Mouse (Mus musculus): ENCODE measurements around the gene Zmat5.

The Zmat5 gene

GRCm38 (mm10) chr11:4737682-4738081, 33.2 kb downstream of the Zmat5 start:
- no peak for DNase-seq (ENCODE audit: low spot score)

DNA sequence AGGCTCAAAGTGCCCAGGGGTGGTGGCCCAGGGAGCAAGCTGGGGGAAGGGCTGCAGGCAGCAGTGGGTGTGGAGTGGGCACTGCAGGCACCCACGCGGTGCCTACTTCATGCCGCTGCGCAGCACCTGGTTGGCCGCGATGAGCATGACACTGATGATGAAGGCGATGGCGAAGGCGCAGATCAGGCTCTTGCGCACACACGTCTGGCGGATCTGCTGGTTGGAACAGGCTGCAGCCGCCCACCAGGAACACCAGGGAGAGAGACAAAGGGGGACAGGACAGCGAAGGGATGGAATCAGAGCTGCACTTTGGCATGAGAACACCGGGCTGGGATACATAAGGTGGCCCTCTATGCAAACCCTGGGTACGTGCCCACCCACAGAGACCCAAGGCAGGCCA, 34.2 kb downstream of the Zmat5 start:
- no peak for DNase-seq (ENCODE audit: low spot score)

DNA sequence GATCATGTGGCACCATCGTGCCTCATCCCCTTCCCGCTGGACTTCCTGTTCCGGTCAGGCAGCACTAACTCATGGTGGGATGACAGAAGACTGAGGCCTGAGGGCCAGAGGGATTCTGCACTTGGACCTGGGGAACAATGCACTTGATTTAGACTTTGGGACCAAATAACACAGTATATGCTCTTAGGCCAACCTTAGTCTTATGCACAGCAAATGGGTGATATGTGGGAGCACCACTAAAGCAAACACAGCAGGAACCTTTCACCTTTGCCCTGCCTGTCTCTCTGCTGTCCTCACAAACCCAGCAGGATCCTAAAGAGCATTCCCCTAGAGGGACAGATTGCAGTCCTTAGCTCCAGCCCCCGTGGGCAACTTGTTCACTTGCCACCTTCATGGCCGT, 36.3 kb downstream of the Zmat5 start:
- DNase-seq (ENCODE audit: low spot score) = no peak

DNA sequence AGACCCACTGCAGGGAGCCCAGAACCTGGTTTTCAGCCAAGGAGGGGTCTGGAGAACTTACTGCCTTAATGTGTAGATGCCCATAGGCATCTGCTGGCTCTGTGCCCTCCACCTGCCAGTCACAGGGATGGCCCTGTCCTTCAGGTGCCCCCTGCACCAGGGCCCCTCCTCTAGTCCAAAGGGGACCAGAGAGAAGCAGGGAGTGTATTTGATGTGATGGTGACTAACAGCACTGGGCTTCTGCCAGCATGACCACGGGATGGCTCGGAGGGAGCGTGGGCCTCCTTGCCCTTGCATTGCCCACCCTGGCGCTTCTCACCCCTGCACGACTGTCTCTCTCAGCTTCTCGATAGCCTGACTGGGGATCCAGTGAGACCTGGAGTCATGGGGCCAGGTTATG, 40.2 kb downstream of the Zmat5 start:
- no peak for DNase-seq (ENCODE audit: low spot score)

- DNase-seq (ENCODE audit: low spot score) = no peak
Measured at GRCm38 (mm10) chr11:4745969-4746368, 41.5 kb downstream of the Zmat5 start.

- no peak for DNase-seq (ENCODE audit: low spot score)
Measured at GRCm38 (mm10) chr11:4746733-4747132, 42.3 kb downstream of the Zmat5 start, which contains the start of gene Cabp7. Gene Cabp7, minus strand, starts transcription at chr11:4746778.

DNA sequence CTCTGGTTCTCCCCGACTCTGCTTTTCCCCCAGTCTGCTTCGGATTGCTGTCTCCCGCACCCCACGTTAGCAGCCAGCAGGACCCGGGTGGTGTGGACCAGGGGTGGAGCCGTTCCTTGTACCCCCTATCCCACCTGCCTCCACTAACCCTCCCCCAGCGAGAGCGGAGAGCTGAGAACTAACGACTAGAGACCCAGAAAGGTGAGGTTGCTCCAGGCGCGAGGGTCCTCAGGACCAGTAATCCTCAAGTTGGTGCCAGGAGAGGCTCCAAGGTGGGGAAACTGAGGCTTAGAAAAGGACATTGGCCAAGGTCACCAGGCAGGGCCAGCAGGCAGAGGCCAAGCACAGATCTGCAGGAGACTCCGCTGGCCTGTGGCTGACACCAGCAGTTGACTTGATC, 42.8 kb downstream of the Zmat5 start:
- DNase-seq (ENCODE audit: low spot score) = no peak

- DNase-seq (ENCODE audit: low spot score) = peak; percentile 84
Measured at GRCm38 (mm10) chr11:4750263-4750662, 45.8 kb downstream of the Zmat5 start.

DNA sequence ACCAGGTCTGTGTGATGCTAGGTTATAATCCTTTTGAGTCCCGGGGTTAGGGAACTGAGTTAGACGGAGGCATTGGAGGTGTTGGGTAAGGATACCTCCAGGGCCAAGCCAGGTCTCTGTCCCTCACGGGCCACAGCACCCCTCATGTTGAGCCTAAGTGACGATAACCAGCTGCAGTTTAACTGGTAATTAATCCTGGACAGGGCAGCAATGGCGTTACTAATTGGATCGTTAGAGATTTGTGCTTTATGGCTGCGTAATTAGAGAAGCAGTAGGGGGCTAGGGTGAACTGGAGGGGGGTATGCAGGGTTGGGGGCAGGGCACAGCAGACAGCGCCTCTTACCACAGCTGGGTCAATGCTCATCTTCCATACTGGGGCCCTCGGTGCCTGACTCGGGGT, 48.4 kb downstream of the Zmat5 start:
- no peak for DNase-seq (ENCODE audit: low spot score)

GRCm38 (mm10) chr11:4754036-4754435, 49.6 kb downstream of the Zmat5 start:
- no peak for DNase-seq (ENCODE audit: low spot score)

- no peak for DNase-seq (ENCODE audit: low spot score)
Measured at GRCm38 (mm10) chr11:4754867-4755266, 50.4 kb downstream of the Zmat5 start.

DNA sequence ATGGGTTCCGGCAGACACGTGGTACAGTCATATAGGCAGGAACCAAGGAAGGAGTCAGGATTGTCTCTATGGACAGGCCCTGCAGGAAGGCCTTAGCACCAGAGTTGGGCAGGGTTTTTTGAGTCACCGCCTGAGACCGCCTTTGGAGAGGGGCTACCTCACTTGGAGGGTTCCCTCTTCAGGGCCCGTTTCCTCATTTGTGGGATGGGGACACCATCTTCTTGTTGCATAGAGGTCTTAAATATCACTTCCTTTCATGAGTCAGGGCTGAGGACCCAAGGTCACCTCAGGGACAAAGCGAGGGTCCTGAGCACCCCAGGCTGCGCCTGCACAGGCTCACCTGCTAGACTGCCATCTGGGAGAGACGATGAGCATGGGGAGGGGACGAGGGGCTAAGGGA, 52.0 kb downstream of the Zmat5 start:
- no peak for DNase-seq (ENCODE audit: low spot score)

- no peak for DNase-seq (ENCODE audit: low spot score)
Measured at GRCm38 (mm10) chr11:4756984-4757788, 52.7 kb downstream of the Zmat5 start.

GRCm38 (mm10) chr11:4757789-4758158, 53.3 kb downstream of the Zmat5 start:
- DNase-seq (ENCODE audit: low spot score) = no peak

GRCm38 (mm10) chr11:4760438-4760837, 56.0 kb downstream of the Zmat5 start:
- no peak for DNase-seq (ENCODE audit: low spot score)

- DNase-seq (ENCODE audit: low spot score) = no peak
Measured at GRCm38 (mm10) chr11:4761991-4762390, 57.5 kb downstream of the Zmat5 start.

- DNase-seq (ENCODE audit: low spot score) = no peak
Measured at GRCm38 (mm10) chr11:4762511-4762910, 58.0 kb downstream of the Zmat5 start.

GRCm38 (mm10) chr11:4763631-4764030, 59.2 kb downstream of the Zmat5 start:
- no peak for DNase-seq (ENCODE audit: low spot score)

GRCm38 (mm10) chr11:4764476-4764875, 60.0 kb downstream of the Zmat5 start:
- DNase-seq (ENCODE audit: low spot score) = no peak

DNA sequence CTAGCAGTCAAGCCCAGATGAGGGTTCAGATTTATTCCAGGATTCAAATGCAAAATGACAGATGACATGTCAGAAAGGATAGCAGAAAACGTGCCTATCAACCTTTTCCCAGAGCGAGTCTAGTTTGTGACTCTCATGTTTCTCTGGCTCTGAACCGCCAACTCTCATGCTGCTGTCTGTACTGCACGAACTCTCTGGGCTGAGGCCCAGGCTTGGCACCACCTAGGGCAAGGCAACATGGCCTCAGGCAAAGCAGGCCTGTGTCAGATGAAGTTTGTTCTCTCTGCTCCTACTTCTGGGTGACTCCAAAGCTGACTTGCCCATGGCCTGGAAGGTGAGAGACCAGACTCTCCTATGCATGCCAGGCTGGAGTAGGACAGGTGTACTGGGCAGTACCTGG, 63.9 kb downstream of the Zmat5 start:
- DNase-seq (ENCODE audit: low spot score) = no peak

GRCm38 (mm10) chr11:4769293-4769692, 64.8 kb downstream of the Zmat5 start:
- DNase-seq (ENCODE audit: low spot score) = no peak

GRCm38 (mm10) chr11:4769881-4770280, 65.4 kb downstream of the Zmat5 start:
- no peak for DNase-seq (ENCODE audit: low spot score)

DNA sequence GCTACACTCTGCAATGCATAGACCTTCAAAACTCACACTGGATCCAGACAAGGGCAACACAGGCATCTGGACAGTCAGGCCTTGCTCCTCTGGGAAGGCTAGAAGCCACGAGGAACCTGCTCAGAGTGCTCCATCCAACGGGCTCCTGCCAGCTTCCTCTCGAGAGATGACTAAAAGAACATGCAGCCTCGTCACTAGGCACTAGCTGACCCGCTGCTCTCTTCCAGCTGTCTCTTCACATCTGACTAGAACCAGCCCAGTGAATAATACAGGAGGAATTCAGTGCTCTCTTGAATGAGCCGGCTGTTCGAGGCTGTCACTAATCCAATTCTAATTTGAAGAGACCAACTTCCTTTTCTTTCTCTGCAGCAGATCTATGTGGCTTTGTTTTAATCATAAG, 67.3 kb downstream of the Zmat5 start:
- no peak for DNase-seq (ENCODE audit: low spot score)

GRCm38 (mm10) chr11:4772925-4773324, 68.4 kb downstream of the Zmat5 start:
- peak; percentile 50 for DNase-seq (ENCODE audit: low spot score)

All from ovary, postnatal 36 days (tissue).